Mouse (Mus musculus) left cerebral cortex, adult 9 months (tissue): Measurements from ENCODE around the gene 4632433K11Rik.

Source experiments
- DNase-seq, 2 experiments: peaks; one replicate each; pipeline ENCODE4 v3.0.0; 2022; ENCODE audit warnings: low spot score in 2 of 2

The 4632433K11Rik gene

DNA sequence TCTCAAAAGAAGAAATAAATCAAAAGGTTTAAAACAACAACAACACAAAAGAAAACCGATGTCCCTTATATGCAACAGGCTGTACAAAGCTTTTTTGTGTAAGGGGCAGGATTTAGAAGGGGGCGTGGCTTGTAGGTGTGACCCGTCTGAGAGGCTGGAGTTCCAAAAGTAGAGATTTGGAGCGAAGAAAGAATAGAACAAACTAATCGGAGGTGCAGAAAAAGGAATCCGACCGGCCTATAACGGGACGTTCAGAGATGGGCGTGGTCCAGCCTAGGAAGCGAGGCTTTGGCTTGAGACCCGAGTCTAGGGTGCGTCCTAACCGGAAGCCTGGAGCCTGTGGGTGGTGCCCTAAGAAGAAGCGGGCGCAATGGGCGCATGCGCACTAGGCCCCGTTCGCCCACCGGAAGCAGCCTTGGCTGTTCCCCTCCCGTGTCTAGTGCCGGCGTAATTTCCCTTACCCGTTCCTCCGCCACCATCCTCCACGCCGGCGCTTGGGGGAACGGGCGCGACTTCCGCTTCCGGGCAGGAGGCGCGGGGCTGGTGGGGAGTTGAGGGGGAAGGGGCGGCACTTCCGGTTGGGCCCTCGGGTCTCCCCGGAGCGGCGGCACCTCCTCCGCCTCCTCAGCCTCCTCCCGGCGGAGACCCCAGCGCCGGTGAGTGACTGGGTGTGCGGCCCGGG lies 13.8 kb upstream of the 4632433K11Rik start, which contains the start of the genes Zfp865 and Ccdc106:
TSS of gene Zfp865 (plus strand) at position 377 of the 682 bp plus-strand sequence.
TSS of gene Ccdc106 (plus strand) at position 554 of the 682 bp plus-strand sequence.
- peak; percentile 98 to 99 for DNase-seq

DNA sequence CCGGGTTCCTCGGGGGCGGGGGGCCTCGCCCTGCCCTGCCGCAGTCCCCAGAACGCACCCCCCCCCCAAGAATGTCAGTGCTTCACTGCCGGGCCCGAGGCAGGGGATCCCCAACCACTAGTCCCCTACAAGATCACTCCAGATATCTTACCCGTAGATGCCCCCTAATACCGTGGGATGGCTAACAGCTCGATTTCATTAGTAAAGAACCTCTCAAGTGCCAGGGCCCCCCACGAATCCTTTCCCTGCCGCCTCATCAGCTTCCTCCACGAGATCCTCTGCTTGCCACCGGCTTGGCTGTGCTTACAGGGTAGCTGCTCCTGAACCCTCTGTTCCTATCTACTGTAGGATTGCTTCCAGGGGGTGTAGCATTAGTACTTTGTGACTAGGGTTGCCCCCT lies 13.2 kb upstream of the 4632433K11Rik start:
- DNase-seq: no peak

DNA sequence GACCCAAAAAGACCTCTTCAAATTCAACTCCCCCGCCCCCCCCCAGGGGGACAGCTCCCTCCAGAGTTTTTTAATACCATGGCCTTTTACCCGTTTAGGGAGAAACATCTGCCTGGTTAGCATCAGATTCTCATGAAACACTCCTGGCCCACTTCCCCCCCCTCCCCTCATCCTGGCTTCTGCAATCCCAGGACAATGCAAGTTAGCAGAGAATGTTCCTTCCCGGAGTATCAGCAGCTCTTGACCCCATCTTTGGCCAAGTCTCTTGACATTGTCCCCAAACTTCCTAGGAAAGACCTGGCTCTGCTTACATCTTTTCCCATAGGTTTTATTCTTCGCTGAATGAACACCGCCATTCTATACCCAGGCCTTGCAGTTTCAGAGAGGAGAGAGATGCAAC lies 12.7 kb upstream of the 4632433K11Rik start:
- DNase-seq: no peak

DNA sequence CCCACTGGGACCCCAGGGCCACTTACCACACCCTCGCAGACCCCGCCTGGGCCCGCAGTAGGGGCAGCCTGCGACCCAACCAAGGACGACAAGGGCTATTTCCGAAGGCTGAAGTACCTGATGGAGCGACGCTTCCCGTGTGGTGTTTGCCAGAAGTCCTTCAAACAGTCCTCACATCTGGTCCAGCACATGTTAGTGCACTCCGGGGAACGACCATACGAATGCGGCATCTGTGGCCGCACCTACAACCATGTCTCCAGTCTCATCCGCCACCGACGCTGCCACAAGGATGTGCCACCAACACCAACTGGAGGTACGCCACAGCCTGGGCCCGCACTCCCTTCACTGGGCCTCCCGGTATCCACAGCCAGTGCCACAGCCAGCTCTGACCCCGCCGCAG lies 4.4 kb upstream of the 4632433K11Rik start:
- DNase-seq: no peak

DNA sequence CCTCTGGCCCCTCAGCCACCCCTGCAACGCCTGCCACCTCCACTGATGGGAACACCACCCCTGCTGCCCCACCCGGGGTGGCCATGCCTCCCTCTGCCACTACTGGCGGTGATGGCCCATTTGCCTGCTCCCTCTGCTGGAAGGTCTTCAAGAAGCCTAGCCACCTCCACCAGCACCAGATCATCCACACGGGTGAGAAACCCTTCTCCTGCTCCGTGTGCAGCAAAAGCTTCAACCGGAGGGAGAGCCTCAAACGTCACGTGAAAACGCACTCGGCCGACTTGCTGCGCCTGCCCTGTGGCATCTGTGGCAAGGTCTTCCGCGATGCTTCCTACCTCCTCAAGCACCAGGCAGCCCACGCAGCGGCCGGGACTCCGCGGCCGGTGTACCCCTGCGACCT lies 4.0 kb upstream of the 4632433K11Rik start:
- DNase-seq: no peak

DNA sequence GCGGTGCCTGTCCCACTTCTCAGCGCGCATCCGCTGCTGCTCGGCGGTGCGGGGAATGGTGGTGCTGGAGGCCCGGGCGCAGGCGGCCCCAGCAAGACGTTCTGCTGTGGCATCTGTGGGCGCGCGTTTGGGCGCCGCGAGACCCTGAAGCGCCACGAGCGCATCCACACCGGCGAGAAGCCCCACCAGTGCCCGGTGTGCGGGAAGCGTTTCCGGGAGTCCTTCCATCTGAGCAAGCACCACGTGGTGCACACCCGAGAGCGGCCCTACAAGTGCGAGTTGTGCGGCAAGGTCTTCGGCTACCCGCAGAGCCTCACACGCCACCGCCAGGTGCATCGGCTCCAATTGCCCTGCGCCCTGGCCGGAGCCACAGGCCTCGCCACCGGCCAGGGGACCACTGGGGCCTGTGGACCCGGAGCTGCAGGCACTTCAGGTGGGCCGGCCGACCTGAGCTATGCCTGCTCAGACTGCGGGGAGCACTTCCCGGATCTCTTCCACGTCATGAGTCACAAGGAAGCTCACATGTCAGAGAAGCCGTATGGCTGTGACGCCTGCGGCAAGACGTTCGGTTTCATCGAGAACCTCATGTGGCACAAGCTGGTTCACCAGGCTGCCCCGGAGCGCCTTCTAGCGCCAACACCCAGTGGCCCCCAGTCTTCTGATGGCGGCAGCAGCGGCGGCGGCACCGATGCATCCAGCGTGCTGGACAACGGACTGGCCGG lies 3.2 kb upstream of the 4632433K11Rik start:
- no peak for DNase-seq

DNA sequence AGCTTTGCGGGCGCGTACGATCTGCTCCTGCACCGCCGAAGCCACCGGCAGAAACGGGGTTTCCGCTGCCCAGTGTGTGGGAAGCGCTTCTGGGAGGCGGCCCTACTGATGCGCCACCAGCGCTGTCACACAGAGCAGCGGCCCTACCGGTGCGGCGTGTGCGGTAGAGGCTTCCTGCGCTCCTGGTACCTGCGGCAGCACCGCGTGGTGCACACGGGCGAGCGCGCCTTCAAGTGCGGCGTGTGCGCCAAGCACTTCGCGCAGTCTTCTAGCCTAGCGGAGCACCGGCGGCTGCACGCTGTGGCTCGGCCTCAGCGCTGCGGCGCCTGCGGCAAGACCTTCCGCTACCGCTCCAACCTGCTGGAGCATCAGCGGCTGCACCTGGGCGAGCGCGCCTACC lies 2.4 kb upstream of the 4632433K11Rik start:
- DNase-seq: no peak

DNA sequence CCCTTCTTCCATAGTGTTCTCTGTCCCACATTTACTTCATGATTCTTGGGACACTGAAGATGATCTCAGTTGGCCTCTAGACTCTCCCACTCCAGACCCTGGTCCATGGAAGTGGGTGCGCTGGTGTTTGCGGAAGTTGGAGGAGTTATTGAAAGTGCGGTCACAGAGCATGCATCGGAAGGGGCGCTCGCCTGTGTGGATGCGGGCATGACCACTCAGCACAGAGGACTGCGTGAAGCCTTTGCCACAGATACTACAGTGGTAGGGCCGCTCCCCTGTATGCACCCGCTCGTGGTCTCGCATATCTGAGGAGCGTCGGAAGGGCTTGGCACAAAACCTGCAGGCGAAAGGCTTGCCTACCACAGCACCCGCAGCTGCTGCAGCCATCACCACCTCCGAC lies 1.7 kb downstream of the 4632433K11Rik start:
- DNase-seq: no peak

DNA sequence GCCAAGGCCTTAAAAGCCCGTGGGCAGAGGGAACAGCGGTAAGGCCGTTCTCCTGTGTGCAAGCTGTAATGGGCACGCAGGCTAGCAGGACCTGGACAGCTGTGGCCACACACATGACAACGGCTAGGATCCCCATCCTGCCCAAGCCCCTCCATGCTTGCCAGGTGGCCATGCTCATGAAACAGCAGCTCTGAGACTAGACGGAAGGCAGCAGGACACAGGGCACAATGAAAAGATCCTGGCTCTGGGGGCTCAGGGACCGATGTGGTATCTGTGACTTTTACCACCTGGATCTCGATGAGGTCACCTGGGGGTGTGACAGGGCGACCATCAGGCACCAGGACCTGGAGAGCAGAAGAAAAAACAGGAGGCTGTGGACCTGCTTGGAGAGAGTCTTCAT lies 2.2 kb downstream of the 4632433K11Rik start:
- no peak for DNase-seq

DNA sequence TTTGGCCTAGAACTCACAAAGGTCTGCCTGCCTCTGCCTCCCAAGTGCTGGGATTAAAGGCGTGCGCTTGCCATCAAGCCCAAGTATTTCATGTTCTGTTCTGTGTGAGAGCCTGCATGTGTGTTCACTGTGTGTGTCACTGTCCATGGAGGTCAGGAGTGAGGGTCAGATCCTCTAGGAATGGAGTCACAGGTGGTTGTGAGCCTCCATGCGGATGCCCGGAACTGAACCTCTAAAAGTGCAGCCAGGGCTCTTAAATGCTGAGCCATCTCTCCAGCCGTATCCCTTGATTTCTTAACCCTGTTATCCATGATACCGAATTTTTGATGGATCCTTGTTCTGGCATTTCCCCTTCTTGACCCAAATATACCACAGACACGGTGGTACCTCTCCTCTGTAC lies 3.1 kb downstream of the 4632433K11Rik start:
- no peak for DNase-seq

DNA sequence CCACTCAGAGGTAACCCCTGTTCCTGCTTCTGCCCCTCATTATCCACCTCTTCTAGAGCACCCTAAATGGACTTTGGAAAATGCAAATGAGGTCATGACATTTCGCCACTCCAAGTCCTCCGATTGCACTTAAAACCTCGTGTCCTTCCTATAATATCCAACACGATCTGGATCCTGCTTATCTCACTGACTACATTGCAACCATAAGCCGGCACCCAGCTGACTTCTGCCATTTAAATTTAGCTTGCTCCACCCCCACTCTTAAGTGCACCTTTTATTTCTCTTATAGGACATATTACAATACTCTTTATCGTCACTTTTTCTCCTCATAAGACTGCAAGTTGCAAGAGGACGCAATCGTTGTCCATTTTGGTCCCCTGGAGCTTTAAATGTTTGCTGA lies 3.5 kb downstream of the 4632433K11Rik start:
- no peak for DNase-seq

DNA sequence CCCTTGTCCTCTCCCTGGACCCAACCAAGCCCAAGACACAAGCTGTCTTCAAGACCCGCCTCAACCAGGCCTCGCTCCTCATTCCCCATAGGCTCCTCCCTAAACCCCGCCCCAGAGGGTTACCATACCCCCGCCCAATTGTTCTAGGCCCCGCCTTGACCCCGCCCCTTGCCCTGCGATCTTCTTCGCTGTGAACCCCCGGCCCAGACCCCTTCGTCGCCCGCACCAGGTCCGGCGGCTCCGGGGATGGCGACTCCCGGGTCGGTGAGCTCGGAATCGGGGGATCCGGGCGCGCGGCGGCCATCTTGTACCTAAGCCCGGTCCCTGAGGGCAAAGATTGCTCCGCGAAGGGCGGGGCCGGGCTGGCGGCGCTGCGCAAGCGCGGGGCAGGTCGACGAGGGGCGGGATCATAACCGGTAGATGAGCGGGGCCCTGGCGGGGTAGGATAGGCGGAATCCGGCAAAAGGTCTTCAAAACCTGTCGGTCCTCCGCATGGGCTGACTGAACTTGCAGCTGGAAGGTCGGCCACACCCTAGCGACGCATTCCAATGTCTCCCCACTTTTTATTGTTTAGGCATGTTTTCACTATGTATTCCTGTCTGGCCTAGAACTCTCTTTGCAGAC lies 4.3 kb downstream of the 4632433K11Rik start, which contains the start of gene Zfp784:
TSS of gene Zfp784 (minus strand) at position 338 of the 624 bp plus-strand sequence.
- DNase-seq: peak; percentile 75 to 93

DNA sequence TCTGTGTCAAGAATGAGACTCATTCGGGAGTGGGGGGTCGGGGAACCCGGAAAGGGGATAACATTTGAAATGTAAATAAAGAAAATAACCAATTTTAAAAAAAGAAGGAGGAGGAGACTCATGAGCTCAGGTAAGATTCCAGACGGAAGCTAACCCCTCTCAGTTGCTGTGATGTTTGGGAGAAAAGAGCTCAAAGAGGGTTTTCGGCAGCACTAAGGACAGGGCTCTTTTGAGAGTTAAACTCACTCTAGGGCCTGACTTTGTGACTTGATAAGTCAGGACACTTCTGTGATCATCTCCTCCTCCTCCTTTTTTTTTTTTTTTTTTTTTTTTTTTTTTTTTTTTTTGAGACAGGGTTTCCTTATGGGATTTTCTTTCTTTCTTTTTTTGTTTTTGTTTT lies 5.0 kb downstream of the 4632433K11Rik start:
- DNase-seq: no peak

DNA sequence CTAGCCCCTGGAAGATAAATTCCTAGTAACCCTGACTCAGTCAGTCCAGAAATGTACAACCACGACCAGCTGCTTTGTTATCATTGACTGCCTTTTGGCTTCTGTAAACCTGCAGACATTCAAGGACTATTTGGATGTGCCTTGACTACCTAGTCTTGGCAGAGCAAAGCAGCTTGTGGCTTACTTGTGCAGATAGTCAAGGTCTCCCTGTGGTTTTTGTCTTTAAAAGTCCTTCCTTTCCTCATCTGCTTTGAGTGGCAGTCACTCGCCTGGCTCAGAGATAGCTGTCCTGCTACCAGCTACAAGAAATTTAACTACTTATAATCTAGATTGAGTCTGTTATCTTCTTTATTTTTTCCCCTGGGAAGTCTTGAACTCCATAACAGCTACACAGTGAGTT lies 11.1 kb downstream of the 4632433K11Rik start:
- DNase-seq: no peak

DNA sequence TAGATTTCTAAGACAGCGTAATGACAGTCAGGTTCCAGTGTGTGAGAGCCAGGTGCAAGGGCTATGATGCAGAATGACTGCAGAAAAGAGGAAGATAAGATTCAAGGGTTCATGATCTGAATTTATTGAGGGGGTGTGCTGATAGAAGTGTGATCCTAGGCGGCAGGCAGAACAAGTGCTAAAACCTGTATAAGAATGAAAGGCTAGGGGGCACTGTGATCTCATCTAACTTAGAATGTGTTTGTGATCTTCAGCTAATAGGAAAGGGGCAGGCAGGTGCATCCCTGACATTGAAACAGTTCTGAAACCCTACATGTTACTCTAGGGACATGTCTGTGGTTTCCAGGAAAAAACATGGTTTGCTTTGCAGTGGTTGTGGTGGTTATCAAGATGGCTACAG lies 12.2 kb downstream of the 4632433K11Rik start:
- no peak for DNase-seq

DNA sequence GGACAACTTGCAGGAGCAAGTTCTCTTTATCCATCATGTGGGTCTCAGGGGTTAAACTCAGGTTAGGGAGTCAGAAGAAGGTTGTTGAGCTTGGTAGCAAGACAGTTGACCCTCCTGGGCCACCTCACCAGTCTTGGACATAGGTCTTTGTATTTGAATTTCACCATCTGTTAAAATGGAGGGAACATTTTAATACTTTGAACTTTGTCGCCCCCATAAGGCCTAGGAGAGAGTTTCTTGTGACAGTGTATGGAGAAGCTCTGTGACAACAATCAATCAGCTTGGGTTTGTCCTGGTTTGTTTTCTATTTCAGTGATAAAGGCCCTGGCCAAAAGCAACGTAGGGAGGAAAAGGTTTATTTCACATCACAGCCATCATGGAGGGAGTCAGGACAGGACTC lies 13.4 kb downstream of the 4632433K11Rik start:
- no peak for DNase-seq

DNA sequence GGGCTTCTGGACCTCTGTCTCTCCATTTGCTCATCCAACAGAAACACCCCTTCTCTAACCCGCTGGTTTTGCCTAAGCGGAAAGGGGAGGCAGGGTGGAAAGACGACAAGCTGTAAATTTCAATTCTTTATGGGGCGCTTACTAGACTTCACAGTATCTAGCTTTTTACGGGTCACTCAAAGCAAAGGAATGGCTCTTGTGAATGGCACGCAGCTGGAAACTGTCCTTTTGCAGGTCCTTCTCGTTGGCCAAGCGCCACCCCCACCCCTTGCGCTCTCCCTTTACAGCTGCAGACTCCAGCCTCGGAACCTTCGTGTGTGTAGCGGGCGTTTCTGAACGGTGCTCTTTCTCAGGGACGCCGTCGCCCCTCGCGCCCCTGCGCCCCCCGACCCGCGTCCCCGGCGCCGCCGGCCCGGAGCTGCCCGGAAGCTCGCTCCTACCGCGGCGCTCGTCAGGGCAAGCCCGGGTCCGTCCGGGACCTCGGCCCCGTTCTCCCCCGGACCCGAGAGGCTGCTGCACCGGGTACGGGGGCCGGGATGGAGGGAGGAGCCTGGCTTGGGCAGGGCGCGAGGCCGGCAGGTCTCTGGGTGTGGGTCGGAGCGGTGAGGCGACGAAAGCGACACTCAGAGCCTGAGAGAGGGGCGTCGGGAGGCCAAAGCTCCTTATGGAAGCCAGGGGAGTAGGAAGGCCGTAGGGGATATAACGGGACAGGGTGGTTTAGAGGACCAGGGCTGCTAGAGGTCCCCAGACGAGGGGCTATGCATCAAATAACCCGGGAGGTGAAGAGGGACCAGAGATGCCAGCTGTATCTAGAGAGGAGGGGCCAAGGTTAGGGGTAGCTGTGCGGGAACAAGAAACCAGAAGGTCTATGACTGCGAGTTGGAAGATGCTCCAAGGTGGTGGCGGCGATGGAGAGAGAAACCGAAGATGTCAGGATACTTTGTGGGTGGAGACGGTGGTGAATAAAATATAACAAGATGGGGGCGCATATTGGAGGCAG lies 17.6 kb downstream of the 4632433K11Rik start, which contains the start of gene Zfp580:
TSS of gene Zfp580 (plus strand) at position 346 of the 1,000 bp plus-strand sequence.
- peak in 1 of 2 experiments; percentile 65 for DNase-seq

DNA sequence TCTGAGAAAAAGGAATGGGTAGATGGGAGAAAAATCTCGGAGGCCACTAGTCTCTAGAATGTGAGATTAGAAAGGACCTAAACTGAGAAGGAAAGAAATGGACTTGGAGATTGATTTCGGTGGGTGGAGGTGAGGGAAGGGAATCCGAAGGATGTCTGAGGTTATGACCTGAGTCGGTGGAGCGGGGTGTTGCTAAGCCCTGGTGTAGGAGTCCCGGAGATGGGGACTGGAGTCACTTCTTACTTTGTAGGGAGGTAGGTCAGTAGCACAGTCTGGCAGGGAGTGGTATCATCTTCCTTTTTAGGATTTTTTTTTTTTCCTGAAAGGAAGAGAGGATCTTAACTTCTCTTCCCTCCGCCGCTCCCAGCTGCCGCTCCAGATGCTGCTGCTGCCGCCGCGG lies 18.5 kb downstream of the 4632433K11Rik start:
- DNase-seq: no peak

DNA sequence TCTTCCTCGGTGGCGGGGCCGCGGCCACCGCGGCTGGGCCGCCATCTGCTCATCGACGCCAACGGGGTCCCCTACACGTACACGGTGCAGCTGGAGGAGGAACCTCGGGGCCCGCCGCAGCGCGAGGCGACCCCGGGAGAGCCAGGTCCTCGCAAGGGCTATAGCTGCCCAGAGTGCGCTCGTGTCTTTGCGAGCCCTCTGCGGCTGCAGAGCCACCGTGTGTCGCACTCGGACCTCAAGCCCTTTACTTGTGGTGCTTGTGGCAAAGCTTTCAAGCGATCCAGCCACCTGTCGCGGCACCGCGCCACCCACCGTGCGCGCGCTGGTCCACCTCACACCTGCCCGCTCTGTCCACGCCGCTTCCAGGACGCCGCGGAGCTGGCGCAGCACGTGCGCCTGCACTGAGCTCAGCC lies 19.0 kb downstream of the 4632433K11Rik start:
- no peak for DNase-seq

DNA sequence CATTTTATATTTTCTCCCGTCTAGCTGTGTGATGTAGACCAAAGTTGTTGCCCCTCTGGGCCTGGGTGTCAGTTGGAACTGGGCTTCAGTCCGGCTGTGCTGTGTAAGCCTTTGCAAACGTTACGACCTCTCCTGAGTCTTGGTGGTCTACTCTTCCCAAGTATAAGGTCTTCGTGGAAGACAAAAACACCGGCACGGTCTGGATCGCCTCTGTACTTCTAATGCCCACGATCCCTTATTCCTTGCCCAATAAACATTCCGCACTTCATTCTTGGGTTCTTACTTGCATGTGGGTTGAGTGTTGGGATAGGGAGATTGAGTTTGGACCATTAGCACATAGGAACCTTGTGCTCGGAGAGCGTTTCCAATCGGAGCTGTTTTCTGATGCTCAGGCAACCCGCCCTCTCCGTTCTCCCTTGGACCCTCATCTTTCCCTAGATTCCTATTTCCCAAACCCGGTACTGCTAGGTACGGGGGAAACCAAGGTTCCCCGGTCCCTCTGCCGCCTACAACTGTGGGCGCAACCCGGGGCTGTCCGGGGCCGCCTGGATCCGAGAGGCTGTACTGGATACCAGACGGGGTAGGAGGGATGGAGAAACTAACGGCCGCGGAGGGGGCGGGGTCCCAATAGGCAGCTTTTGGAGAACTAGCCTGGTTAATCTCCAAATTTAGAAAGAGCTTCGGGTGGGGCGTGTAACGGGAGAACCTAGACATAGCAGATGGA lies 19.7 kb downstream of the 4632433K11Rik start:
- DNase-seq: no peak
